Mouse (Mus musculus) kidney, postnatal 4 days (tissue): ENCODE measurements around the gene Chd2.
A peak's percentile ranks its signal among the peaks of the same experiment; 100 is the strongest.

Experiments
- DNase-seq, 2 experiments: peaks; one replicate each; pipeline ENCODE4 v3.0.0; 2021; ENCODE audit warnings: mixed read lengths in 2 of 2

Chd2 gene

DNA sequence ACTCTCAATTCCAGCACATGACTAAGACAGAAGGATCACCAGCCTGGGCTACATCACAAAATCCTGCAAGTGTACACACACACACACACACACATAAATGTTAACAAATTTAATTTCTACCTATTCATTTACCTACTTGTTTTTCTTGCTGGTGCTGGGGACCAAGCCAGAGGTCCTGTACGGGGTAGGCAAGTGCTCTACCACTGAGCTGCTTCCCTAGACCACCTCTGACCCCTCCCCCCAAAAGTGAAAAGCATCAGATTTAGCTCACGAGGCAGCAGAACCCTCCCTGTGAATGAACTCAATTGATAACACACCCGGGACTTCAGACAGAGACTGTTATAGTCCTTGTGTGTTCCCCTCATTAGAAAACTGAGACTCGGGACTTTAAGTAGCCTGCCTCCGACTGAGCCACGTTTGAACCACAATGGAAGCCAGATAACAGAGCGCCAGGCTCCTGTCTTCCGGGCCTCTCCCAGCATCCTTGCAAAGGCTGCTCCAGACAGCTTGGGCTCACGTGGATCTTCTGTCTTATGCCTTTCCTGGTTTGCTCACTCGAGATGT, 19.9 kb upstream of the Chd2 start:
- no peak for DNase-seq

DNA sequence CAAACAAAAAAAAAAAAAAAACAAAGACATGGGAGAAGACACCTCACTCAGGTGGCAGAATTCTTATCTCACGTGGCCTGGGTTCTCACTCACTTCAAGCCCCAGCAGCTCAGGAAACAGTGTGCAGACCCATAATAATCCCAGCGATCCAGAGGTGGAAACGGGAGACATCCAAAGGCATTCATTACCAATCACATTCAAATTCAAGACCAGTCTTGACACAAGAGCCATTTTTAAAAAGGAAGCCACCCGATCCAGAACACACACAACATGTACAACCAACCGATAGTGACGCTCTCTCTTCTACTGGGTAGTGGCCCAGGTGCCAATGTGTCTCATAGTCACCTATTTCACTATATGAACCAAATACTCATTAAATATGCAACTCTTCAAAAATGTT, 19.2 kb upstream of the Chd2 start:
- no peak for DNase-seq

DNA sequence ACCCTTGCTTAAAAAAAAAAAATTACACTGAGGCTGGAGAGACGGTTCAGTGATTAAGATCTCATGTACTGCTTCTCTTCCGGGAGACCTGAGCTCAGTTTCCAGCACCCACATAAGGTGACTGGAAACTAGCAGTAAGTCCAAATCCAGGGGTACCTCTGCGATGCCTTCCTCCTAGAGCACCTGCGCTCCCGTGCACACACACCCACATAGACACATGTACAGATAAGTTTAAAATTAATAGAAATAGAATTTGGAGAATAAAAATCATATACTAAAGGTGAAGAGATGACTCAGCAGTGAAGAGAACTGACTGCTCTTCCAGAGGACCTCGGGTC, 18.2 kb upstream of the Chd2 start:
- DNase-seq, result no peak

DNA sequence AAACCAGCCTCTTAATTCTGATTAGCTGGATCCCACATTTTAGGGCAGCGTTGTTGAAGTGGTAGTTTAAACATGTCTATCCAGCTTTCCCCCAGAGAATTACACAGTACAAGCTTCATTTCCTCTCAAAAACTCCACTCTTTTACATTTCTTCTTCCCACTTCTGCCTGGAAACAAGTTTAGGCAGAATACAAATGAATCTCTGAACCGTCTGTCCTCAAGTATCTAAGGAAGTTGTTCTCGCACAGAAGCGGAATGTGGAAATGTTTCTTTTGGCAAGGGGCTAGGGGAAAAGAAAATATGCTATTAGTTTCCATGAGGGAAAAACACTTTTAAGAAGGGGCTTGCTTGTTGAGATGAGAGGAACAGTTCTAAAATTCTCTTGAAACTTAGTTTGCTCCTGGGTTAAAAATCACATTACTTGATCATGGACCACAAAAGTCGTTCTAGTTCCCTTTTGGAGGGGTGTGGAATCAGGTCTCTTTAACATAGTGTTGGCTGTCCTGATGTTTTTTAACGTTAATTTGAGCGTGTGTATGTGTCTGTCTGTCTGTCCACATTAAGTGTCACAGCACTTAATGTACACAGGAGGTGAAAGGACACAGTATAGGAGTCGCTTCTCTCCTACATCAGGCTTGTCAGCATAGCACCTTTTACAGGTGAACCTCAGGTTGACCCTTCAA, 17.7 kb upstream of the Chd2 start:
- DNase-seq, result no peak

DNA sequence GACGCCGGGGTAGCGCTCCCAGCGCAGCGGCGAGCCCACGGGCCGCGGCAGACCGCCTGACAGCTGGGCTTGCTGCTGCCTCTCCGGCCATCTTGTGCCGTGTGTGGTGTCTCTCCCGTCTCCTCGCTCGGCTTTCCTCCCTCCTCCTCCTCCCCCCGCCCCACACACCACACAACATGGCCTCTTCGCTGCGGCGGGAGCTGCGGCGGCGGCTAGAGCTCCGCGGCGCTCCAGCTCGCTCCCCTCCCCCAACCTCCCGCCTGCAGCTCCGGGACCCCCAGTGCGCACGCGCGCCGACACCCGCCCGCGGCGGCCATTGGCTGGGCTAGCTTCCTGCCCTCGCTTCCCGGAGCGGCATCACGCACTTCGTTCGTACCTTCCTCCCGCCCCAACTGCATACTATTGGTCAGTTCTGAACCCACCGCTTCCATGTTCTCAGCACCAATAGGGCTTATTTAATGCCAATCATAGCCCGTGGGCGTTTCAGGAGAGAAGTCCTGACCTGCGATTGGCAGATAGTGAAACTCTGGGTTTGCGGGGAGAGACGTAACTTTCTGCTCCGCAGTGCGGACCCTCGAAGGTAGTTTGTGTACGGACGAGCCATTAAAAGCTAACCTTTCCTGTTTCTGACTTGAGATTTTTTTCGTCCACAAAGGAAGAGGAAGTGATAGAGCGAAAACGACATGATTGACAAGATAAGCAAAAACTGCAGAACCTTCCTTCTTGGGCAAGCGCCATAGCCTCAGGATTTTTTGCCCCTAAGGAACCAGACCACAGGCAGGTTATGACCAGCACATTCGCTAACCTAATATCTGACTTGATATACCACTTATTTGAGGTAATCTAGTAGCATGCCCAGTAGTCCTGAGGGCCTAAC, 16.9 kb upstream of the Chd2 start:
- peak; percentile 99 to 100 for DNase-seq

DNA sequence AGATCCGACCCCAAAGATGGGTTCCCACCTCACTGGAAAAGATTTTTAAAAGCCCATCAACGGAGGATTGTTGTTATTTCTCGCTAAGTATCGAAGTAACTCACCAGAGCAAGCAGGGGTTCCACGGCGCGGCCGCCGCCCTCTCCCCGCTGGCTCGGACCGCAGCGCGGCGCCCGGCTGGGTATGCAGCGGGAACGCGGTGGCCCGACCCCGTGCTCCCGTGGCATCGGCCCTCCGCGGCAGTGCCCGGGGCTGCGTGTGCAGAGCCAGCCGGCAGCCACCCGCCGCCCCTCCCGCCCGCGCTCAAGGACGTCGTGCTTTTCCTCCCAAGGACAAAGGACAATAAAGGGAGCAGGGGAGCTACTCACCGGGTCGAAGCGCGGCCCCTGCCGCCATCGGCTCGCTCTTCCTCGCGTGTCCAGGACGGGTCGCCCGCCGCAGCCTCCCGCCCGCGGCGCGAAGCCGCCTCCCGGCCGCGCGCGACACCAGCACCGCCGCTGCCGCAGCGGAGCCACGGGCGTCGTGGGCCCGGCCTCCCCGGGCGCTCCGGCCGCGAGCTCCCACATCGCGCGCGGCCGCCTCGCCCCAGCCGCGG, 16.1 kb upstream of the Chd2 start:
- DNase-seq, result peak; percentile 49 to 66

DNA sequence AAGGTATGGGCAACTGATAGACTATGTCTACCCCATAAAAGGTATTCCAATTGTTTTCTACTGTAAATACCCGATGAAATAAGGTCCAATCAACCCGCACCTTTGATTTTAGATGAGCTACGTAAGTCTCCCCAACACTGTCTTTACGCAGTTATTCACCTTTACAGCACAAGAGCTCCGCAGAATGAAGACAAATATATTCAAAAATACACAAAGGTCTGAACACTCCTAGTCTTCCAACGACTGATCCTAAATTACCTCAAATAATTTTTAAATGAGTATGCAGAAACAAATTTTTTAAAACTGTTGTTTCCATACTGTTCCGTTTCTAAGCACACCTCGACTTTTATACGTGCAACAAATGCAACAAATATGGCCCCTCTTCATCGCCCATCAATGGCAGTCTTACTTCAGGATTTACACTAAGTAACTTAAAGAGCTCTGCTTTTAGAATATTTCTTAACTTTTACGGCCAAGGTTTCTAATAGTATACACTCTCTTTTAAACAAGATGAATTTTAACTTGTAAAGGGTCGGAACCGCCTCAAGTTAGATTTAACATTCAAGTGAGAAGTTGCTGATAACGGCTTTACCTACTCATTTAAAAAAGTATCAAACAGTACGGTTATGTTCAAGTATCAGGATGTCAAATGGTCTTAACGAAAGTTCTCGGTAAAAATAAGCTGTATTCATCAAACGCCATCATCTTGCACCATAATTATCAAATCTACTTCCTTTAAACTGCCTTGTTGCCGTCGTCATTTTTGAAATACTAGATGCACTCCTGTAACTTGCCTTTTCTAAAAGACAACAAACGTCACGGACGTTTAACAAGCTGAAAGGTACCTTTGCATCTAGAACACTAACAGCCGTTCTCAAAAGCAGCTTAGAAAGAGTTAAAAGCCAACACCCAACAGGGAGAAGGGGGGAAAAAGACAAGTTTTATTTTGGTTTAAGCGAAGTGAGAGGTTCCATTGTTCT, 15.3 kb upstream of the Chd2 start:
- DNase-seq, result no peak

DNA sequence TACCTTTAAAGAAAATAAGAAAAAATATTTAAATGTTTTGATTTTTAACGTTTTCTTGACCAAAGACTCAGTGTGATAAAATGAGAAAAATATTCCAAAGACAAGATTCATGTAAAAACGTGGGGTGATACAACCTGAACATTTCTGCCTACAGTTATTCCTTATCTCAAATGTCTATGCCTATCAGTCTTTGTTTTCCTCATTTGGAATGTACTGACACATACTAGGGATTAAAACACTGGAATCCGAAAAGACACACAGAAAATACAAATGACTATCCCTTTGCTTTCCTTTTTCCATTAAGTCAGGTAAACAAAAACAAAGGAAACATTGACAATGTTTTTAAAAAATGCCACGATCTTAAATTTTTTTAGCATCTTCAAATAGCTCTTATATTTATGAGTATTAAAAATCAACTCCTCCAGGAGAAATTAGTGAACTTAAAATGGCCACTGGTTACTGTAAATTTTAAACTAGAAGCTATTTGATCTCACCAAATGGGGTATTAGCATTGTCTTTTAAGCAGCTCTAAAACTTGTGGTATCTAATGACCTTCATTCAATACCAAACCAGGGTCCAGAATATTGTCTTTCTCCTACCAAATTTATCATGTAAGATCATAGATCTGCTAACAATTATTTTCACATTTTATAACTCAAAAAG, 14.4 kb upstream of the Chd2 start:
- DNase-seq, result no peak

DNA sequence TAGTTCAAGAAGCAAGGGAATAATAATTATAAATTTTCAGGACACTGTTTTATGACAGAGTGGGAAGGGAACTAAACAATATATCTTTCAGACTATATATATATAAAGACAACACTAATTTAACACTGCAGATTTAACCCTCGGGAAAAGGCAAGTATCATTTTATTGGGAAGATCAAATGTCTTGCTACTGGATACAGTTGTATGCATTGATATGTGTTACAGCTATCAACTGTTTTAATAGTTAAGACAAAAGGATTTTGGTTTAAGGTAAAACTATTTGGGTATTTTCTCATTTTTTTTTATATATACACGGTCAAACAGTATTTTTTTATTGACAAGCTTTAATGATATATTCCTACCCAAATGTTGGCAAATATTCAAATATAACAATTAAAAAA, 13.2 kb upstream of the Chd2 start:
- DNase-seq, result no peak

DNA sequence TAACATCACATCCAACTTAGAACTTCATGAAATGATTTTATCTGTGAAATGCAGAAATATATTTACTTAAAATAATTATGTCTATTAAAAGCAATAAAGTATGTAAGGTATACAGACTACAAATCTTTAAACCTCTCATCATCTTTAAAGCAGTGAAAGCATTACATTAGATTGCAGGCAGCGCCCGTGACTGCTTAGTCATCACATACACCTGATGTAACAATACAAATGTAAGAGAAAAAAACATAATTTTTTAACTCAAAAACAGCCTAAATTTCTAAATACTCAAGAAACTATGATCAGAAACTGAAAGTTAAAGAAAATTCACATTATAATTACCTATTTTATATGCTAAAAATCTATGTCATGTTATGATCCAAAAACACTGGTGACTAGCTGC, 11.5 kb upstream of the Chd2 start:
- DNase-seq, result no peak

DNA sequence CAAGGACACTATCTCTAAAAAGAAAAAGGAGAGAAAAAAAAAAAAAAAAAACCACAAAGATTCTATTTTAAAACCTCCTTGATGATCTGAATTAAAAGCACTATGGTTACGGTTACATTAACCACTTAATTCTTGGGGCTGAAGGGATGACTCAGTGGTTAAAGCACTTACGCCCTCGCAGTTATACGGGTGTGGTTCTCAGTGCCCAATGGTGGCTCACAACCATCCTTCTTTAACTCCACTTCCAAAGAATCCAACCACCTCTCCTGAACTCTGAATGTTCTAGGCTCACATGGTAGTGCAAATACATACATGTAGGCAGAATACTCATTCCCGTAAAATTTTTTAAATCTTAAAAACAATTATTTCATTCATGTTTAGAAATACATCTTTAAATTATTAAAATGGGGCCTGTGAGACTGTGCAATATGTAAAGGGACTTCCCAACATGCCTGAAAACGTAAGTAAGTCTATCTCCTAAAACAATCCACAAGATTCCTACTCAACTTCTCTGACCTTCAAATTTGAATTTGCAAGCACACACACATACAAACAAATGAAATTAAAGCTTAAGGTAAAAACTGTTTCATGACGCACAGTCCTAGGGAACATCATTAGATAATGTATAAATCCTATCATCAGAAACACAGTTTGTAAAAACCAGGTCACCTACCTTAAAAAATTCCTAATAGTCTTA, 10.6 kb upstream of the Chd2 start:
- no peak for DNase-seq

DNA sequence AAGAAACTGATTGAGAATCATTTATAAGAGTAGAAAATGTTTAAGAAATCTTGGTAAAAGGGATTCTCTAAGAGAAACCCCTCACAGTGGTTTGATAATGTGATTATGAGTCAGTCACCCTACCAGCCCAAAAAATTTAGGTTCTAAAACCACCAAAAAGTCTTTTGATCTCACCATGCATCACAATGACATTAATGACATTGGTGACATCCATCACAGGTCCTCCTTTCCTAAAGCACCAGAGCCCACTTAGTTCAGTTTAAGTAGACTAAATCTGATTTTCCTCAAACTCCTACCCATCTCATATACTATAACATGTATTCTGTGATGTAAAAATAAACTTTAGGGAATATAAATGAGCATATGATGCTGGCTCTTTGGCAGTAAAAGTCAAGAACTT, 9.7 kb upstream of the Chd2 start:
- no peak for DNase-seq

DNA sequence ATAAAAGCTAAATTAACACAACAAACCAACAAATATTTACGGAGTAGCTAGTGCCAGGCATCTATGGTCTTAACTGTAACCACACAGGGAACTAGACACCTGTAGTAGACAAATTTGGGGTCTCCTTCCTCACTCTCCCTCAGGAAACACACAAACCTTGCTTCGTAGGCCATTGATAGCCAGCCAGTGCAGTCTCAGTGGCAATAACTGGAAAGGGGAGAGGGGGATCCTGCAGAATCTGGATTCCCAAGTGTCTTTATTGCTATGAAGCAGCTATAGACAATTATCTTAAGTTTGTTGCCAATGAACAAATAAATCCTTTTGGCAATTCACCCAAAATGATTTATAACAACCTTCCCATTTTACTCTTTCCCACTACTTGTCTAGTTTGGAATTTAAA, 6.4 kb upstream of the Chd2 start:
- DNase-seq, result no peak

DNA sequence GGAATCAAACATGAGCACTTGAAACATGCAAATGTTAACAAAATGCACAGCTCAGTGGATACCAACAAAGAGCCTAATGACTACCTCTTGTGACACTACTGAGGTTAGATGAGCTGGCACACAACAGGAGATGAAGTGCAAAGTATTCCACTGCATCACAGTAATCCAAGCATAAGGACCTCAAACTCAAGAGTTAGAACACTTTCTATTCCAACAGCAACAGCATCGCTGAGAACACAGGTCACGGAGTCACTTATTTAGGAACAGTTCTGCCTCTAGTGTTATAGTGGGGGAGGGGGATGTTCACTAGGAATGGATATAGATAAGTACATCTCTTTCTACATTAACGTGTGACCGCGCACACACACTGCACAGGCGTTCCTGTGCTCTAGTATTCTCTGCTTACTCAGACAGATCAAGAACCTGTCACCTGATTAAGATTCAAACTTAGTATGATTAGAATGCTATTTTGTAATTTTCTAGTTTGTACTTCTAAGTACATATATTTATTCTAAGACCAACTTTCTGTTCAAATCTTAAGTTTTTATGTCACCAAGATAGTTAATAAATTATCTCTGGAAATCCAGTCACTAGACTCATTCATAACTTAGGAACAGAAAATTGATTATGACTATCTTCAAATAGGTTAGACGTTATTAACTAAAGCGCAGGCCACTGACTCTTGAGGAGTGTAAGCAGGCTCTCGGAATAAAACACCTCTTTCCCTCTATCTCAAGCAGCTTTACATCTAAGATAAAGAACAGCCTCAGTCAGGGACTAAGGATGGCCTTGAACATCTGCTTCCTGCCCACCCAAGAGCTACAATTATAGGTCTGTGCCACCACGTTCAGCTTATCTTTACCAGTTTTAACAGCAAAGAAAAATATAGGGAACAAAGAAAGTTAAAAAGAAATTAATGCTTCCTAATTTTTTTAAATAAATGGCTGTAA, 5.2 kb upstream of the Chd2 start:
- DNase-seq, result no peak

DNA sequence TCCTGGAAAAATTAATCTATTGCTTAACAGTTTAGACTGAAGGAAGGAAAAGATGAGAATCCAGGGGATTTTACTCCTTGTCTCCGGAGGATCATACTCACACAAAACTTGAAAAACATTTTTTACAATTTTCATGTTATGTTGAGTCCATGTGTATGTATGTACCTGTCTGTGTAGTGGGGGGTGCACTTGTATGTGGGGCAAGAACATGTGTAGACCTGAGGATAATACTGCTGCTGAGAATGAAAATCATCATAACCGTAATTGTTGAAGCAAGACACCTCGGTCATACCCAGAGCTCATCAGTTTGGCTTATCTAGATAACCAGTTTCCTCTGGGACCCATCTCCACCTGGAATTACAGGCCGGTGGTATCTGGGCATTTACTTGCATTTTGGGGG, 3.4 kb upstream of the Chd2 start:
- no peak for DNase-seq

DNA sequence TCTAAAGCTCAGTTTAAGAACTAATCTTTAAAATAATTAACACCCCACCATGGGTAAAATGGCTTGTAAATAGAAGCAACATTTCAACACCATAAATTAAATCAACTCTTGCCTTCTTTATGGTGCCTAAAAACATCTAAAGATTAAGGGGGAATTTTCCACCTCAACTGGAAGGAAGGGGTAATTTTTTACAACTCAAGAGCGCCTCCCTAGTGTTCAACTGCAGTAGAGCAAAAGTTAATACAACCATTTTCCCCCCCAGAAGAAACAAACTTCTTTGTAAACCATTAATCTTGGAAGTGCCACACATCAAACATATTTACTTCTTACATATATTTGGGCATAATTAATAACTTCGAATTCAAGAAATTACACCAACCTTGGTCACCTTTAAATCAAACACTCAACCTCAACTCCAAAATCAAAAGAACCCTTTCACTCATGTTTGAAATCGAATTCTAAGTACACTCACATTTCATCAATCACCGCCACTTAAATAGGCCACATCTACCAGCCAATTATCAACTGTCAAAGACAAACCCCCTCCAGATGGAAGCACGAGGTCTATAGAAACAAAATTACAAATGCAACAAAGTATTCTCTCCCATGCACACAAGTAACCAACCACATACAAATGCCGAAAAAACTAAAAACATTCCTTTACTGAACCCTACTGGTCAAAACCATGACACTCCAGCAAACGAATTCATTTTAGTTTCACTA, 662 bp upstream of the Chd2 start:
- no peak for DNase-seq

DNA sequence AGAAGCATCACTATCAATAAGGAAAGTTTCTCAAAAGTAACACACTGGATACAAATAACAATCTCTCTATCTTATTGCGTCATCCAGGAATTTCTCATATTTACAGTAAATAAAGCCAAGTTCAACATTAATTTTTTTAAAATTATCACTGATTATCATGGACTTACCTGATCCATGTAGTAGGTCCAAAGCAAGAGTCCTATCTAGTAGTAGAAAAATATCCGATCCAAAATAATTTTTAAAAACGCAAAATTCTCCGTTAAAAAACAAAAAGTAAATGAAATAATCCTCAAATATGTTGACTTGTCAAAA, 595 bp downstream of the Chd2 start:
- DNase-seq, result no peak

DNA sequence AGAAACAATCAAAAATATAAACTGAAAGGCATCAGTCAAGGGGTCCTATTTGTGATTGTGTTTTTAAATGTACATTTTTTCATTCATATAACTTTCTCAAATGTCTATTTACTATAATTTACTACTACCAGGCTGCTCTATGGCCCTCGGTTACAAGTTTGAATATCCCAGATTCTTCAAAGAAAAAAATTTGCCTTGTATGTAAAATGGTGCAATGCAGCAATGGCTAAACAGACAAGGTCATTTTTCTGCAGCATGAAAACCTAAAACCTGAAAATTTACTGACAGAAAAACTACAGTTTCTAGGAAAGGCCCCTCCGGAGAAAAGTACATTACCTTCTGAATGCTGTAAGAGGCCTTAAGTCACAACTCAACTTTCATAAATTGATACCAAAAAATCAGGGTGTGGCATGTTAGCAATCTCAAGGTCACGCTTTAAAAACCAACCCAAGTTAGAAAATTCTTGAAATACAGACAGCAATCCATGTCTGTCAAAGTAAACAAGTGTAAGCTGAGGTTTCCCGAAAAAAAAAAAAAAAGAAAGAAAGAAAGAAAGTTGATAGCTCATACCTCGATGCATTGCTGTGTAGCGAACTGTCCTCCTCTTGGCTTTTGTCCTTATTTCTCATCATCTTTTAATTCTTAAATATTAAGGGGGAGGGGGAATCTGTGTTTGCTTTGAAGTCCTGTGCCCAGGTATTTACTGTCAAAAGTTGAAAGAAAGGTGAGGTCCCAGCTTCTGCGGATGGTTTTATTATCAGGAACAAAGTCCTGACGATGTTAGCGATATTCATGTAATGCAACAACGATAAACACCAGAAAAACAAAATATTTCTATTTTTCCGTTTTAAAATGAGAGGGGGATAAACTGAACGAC, 1.2 kb downstream of the Chd2 start:
- no peak for DNase-seq
